Mouse (Mus musculus): Measurements from ENCODE around the gene Gga1.
"Not testable (repeated sequence)": the region's sequence is repeated elsewhere in the genome, so short reads cannot be mapped to it uniquely, and the experiment has no call there.

Gga1 gene

DNA sequence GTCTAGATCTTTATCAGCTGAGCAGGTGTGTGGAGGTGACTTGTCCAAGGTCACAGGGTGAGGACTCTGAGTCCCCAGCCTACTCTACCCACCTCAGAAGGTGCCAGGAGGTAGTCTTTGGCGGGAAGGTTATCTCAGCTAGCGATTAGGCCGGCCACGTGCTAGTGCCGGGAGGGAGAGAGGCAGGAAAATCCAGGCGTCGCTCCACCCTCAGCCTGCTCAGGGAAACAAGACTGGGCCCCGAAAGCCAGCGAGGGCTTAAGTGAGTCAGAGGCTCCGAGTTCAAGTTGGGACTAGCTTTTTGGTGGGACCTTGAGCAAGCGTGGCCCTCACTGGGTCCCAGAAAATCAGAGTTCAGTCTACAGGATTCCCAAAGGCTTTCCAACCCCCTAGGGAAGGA is 31.7 kb upstream of the Gga1 start:
- DNase-seq (ENCODE audit: low spot score) = peak; percentile 48

DNA sequence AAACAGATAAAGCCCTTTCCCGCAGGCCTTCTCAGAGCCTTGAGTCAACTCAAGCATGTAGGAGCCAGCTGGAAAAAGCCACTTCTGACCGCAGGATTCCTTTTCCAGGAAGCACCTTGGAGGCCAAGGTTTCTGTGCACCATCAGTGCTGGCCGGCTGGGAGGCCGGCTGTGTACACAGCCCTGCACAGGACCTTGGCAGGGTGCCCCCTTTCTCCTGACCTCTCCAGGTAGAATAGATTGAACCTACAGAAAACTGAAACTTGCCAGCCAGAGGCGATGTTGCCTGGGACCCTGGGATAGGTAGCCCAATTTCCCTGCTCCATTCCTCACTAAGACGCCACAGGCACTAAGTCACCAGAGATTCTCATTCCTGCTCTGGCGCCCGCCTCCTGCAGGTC is 31.1 kb upstream of the Gga1 start:
- DNase-seq (ENCODE audit: low spot score) = peak; percentile 40

DNA sequence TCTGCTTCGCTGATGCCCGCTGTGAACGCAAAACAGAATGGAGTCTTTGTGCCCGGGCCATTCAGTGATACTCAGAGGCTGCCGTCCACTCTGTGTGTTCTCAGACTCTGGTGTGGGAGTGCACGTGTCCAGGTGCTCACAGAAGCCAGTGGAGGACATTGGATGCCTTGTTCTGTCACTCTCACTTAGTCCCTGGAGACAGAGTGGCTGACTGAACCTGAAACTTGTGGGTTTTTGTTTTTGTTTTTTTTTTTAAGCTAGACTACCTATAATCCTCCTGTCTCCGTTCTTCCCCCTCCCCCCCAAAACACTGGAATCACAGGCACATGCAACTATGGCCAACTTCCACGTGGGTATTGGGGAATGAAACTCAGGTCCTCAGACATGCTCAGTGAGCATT is 30.6 kb upstream of the Gga1 start:
- no peak for DNase-seq (ENCODE audit: low spot score)

DNA sequence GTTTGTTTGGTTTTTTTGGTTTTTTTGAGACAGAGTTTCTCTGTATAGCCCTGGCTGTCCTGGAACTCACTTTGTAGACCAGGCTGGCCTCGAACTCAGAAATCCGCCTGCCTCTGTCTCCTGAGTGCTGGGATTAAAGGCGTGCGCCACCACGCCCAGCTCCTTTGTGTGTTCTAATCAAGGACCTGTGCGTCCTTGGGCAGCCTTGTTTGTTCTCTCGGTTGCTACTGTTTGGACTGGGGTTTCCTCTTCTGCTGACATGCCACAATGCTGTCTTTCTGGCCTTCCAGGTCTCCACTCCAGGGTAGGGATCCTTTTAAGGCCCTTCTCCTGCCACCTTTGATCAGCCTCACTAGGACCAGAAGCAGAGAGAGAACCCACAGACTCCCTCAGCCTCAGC is 30.2 kb upstream of the Gga1 start:
- DNase-seq (ENCODE audit: low spot score) = not testable (repeated sequence)

DNA sequence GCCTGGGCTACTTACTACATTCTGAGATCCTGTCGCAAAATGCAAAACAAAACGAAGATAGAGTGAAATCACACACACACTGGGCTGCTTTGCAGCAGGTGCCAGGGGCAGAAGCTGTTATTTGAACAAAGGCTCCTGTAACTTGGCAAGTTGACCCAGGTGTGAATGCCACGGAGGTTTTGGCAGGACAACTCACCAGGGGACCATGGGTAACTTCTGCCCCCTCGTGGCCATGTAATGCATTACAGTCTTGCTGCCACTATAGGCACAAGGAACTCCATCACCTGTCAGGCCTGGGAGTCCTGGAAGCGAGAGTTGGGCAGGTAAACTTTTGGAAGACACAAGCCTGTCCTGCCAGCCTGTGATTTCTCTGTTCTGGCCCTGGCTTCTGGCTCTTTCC is 28.5 kb upstream of the Gga1 start:
- peak; percentile 89 for DNase-seq (ENCODE audit: low spot score)

DNA sequence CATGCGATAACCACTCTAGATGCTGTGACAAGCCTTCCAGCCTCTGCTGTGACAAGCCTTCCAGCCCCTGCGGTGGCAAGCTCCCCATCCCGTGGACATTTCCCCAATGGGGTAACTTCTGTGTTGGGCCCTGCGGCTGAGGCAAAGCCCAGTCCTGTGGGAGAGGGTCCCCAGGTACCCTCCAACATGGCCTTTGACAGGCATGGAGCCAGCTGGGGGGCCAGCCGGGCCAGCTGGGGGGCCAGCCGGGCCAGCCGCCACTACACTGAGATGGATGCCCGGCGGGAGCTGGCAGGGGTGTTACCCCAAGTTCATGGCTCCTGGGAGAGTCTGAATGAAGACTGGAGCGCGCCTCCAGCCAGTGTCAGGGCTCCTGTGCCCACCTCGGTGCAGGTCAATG is 27.5 kb upstream of the Gga1 start:
- no peak for DNase-seq (ENCODE audit: low spot score)

DNA sequence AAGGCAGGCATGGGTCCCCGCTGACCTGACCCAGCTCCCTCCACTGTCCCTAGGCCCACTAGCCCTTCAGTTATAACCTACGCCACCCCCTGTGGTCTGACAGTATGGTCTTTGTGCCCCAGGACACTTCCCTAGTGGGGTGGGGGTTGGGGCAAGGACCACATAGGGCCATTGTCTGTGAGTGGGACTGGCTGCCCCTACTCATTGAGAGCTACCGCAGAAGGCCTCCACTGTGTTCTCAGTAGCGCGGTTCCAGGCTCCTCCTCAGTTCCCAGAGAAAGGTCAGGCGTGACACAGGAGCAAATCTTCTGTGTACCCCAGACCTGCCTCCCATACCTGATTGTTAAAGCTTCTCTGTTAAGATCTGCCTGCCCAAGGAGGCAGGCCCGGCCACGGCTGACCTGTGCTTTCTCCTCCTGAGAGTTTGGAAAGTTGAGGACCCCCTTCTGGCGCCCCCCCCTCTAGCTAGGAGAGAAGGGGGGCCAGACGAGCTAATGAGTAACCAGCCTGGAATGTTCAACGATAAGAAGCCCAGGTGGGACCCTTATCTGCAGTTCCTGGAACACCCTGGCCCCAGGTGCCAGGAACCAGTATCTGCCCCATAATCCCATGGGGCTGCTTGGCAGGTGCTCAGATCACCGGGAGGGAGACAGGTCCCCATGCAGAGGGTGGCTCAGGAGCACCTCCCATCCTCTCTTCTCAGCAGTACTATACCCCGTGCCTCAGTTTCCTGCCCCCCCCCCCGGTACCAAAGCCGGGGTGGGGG is 26.7 kb upstream of the Gga1 start:
- DNase-seq (ENCODE audit: low spot score) = no peak

DNA sequence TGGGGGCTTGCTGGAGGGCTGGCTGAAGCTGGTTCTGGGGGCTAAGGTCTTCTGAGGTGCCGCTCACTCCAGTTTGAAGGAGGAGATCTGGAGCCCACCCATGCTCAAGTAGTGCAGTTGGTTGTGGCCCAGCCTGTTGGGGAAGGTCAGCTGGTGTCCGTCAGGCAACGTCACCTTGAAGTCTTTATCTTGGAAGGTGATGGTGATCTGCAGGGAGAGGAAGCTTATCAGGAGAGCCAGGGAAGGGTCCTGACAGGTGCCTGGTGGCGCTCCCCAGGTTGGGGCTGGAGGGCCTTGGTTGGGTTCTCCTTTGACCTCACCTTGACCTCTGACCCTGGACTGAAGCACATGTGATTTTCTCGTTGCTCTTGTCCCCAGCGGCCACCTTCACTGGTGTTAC is 26.0 kb upstream of the Gga1 start:
- no peak for DNase-seq (ENCODE audit: low spot score)

DNA sequence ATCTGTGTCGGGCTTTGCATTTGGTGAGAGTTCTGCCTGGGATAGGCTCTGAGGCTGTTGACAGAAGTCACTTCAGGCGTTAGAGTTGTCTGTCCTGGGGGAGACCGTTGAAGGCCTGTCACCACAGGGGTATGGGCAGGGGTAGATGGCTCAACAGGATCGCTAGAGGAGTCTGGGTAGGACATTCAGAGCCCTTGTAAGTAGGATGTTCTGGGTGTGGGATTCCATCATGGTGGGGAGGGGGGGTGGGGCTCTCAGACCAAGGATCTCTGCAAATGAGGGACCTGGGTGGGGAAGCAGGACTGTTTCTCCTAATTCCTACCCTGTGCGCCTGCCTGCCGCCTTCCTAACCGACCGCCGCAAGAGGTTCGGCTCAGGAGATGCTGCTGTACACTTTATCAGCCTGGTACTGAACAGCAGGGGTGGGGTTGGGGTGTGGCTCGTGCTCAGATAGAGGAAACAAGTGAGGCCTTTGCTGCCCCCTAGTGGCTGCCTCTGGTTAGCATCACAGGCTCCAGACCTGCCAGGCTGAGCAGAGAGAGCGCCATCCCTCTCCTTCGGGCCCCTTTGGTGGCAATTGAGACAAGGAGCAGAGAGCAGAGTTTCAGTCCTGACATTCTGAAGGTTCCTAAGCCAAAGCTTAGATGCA is 25.4 kb upstream of the Gga1 start:
- peak; percentile 95 for DNase-seq (ENCODE audit: low spot score)

DNA sequence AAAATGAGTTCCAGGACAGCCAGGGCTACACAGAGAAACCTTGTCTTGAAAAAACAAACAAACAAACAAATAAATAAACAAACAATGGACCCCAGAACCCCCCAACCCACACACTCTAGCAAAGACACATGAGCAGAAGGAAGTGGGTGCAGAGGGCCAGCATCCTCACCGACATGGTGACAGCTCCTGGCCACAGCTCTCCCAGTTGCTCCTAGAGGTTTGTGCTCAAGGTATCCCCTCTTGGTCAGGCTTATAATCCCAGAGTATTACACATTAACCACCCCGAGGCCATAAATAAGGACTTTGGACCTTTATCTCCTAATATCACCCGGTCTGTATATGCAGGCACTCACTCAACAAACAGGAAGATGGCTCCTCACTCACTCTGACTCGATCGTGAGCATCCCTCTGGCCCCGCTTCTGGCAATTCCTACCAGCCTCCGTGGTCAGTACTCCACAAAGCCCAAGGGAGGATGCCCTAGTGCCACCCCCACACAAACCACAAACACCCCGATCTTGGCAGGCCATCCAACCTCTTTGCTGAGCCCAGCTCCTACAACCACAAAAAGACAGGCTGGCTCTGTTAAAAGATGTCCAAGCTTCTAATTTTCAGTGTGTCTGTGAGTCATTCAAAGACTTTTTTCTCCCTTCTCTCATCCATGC is 21.6 kb upstream of the Gga1 start, which contains the start of gene Lgals2:
Gene Lgals2, minus strand, starts transcription at position 227 of the 663 bp plus-strand sequence.
- no peak for DNase-seq (ENCODE audit: low spot score)

DNA sequence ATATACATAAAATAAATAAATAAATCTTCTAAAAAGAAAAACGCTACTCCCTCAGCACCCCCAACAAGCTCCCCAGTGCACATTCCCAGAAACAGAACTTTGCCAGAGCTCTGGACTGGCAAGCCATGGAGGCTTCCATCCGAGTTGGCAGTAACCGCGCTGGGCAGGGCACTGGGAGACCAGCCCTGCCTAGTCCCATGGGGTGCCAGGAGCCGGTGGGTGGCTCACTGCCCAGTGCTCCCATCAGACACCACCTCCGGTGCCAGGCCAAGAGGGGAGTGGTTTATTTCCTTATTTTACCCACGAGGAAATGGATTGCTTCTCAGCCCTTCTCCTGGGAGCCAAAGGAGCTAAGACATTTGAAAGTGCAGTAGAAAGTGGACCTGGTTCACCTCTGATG is 20.0 kb upstream of the Gga1 start:
- peak; percentile 49 for DNase-seq (ENCODE audit: low spot score)

DNA sequence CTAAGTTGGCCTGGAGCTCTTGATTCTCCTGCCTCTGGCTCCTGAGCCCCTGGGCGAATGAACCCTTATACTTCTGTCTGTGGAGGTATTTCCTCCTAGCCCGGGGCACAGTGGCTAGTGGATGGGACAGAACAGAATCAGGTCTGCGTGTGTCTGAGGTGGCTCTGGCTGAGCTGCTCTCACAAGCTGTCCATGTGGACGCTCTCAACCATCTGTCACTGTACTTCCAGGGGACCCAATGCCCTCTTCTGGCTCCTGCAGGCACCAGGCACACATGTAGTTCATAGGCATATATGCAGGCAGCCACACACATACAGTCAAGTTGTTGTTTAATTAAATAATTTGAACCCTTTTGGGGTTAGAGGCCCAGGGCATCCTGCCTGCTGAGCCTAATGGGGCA is 17.7 kb upstream of the Gga1 start:
- no peak for DNase-seq (ENCODE audit: low spot score)

DNA sequence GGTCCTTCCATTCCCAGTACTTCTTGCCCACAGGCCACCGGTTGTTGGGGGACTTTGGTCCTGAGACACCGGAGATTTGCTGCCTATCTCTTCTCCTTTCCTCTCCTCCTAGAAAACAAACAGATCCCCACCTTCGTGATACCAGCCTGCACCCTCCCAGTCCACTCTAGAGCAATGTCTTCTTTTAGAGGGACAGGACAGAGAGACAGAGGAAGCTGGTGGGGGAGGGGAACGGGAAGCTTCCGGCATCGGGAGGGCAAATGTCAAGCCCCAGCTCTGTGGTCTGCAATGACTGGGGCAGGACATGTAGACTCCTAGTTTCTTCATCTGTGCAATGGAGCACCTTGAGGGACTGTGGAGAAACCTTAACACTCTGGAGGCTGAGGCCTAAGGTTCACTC is 17.3 kb upstream of the Gga1 start:
- no peak for DNase-seq (ENCODE audit: low spot score)

DNA sequence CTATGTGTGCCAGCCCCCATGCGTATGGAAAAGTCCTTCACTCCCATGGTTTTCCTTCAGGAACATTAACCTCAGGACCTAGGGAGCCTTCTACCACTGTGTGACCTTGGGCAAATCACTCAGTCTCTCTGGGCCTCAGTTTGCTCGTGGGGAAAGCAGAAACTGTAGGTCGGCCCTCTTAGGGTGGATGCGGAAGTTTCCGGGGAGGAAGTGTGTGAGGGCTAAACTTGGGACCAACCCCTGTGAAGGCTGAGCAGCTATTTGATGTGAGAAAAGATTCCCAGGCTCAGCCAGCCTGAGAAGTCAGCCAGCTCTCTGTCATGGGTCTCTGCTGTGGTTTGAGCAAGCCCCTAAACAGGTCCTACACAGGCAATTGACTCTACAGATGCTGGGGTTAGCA is 14.7 kb upstream of the Gga1 start:
- DNase-seq (ENCODE audit: low spot score) = no peak

DNA sequence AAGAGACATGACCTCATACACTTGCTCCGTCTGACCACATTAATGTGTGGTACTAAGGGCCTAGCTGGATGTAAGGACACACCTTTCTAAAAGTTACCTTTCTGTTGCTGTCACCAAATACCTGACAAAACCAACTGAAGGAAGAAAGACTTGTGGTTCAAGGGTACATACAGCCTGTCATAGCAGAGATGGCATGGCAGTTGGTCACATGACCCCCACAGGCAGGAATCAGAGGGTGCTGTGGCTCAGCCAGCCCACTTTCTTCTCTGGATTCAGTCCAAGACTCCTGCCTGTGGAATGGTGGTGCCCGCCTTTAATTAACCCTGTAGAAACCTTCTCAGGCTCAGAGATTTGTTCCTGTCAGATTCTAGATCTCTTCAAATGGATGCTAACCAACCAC is 13.8 kb upstream of the Gga1 start:
- peak; percentile 48 for DNase-seq (ENCODE audit: low spot score)

DNA sequence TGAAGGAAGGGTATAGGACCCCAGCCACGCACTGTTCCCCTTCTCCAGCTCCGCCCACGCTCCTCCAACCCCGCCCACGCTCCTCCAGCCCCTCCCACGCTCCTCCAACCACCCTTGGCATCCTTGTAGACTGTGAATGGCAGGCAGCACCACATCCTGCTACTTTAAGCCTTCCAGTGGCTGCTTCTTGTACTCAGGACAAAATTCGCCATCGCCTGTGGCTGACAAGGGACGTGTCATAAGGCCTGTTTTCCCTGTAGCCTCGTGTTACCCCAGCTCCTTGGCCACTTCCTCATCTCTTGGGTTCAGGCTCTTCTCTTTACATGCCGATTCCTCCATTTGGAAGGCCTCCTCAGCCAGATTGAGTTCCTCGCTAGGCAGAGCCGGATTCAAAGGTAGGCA is 13.1 kb upstream of the Gga1 start:
- no peak for DNase-seq (ENCODE audit: low spot score)

DNA sequence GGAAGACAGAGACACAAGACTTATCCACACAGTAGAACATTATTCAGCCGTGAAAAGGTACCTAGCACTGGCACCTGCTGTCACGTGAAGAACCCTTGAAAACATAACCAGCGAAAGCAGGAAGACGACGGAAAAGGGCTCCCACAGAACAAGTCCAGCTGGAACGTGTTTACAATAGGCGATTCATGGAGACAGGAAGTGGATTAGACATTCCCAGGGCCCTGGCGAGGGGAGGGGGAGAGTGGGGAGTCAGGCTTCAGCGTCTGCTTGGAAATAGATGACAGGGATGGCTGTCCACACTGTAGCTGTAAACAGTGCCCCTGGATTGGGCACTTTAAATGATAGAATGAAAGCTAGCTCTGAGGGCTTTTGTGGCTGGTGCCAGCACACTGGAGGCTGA is 8.6 kb upstream of the Gga1 start:
- DNase-seq (ENCODE audit: low spot score) = peak; percentile 44

DNA sequence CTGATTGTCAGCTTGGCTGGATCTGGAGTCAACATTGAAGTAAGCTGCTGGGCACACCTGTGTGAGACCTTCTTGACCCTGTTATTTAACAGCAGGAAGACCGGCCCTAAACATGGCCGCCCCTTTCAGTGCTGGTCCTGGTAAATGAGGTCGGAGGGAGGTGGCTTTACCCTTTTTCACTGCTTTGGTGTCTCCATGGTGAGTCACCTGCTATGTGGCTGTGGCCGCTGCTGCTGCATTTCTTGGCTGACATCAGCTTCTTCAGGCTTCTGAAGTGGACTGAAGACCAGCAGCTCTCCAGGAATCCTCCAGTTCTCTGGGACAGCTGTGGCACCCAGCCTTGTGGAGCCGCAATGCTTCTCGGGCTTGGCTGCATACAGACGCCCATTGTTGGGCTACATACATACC is 8.2 kb upstream of the Gga1 start:
- DNase-seq (ENCODE audit: low spot score) = peak; percentile 74

DNA sequence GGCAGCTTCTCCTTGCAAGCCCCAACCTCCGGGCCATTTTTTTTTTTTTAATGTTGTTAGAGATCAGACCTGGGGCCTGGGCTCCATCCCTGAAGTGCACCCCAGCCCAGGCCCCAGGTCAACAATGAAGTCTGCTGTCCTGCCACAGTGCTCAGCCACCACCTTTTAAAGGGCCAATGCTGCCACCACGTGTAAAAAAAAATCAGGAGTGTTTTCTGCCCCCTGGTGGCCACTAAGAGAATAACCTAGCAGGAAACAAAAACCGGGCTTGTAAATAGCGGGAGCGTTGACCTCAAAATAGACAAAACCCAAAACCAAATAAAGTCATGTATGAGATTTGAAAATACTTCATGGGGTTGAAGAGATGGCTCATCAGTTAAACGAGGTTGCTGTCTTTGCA is 7.2 kb upstream of the Gga1 start:
- DNase-seq (ENCODE audit: low spot score) = peak; percentile 81

DNA sequence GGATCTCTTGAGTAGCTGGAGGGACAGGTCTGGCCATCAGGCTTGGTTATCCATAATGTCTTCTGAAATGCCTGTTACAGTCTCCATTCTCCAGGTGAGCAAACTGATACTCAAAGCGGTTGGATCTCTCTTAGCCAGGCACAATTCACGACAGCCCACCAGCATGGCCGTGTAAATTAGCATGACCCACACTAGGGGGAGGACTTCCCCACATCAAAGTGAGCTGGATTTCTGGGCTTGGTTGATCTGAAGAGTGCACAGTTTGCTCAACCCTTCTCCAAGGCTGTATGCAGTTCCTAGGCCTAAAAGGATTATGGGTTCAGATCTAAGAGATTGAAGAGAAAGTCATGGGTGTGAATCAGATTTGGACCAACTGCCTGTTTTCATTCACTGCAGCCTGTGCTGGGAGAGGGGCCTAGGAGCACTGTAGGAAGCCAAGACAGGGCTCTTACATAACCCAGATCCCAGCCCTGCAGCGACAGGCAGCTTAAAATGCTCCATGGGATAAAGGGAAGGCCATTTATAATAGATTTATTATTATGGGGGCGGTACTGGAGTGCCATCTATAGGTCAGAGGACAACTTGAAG is 4.9 kb upstream of the Gga1 start:
- peak; percentile 39 for DNase-seq (ENCODE audit: low spot score)

DNA sequence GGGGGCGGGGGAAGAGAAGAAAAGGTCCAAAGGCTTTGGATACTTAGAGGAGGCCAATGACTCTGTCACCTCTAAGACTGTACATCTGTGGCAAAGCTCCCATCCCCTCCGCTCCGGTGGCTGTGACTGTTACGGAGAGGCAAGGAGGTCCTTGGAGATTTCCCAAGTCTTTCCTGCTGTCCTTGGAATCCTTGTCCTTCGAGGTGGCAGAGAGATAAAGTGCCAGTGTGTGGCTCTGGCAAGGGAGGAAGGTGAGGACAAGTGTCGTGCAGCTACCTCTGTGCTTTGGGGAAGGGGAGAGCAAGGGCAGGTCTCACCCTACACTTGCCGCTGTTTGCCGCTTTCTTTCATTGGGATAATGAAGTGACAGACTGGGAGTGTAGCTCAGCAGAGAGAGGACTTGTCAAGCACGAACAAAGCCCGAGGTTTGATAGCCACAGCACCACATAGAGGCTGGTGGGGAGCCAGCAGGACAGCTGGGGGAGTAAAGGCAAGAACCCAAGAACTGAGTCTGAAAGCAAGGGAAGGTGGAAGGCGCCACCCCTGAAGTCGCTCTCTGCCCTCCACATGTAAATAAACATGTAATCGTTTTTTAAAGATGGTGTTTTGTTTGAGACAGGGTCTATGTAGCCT is 3.1 kb upstream of the Gga1 start:
- DNase-seq (ENCODE audit: low spot score) = no peak

DNA sequence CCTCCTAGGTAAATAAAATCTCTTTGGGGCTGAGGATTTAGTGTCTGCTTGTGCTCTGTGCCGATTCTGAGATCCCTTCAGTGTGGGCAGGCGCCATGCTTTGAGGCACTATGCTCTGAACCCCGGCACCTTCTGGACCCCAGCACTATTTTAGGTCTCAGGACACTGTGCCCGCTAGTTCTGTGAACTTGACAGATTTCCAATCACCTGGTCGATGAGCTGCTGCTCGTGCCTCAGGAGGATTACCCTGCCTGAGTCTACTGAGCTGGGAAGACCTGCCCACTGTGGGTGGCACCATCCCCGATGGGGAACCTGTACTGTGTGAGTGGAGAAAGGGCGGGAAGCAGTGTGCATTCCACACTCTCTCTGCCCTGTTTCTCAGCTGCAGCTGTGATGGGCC is 2.0 kb upstream of the Gga1 start:
- no peak for DNase-seq (ENCODE audit: low spot score)

DNA sequence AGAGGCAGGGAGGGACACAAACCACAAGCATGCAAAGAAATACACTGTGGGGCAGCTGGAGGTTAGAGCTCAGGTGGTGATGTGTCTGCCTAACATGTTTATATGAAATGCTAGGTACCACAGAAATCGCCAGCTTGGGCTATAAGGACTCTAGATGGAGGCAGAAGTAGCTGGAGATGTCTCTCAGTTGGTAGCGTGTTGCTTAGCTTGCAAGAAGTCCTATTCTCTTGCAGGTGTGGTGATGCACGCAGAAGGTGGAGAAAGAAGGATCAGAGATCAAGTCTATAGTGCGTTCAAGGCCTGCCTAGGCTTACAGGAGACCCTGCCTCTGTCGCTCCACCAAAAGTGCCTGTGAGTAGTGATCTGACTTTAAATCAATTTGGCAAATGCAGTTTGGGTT is 1.5 kb upstream of the Gga1 start:
- DNase-seq (ENCODE audit: low spot score) = no peak
